Mouse (Mus musculus): ENCODE measurements at regions not wholly inside any gene's neighbourhood (a gene's known extent, or its start where the extent isn't known, plus 50 kb on each side); places are given as distances from the start of the nearest gene placed in this dataset.

DNA sequence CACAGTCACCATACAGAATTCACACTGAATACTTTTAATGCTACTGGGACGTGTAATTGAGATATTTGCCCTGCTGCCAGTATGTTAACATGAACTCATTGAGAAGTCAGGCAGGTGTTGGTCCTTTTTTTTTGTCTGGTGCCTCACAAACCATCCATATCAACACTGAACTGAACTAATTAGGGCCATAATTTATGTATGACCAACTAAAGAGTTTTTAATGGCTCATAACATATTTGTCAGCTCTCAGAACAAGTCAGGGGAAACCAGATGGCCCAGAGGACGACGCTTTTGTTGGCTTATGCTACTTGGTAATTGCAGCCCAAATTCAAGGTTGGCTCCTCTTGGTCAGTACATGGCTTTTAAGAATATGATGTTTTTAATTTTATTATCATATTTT is 353.3 kb upstream of the Tom1l1 start:
- no peaks in the 10 kb centered on the region for H3K36me3 ChIP-seq (ENCODE audit: insufficient read depth, low read length)
- H3K27me3 ChIP-seq (ENCODE audit: insufficient read depth, low read length) = no peaks in the 10 kb centered on the region
- no peaks in the 10 kb centered on the region for H3K9me3 ChIP-seq (ENCODE audit: low read length)
- TF ChIP-seq NANOG (IDR thresholded peaks at IDR 0.05; ENCODE audit: borderline replicate concordance, low read length) (no peak), CTCF (conservative IDR thresholded peaks at IDR 0.05; ENCODE audit: low read length) (no peak), POU5F1 (IDR thresholded peaks at IDR 0.05; ENCODE audit: borderline replicate concordance, low read length) (no peak)
- no peak overlapping the region for H3K4me3 ChIP-seq (replicated peaks; ENCODE audit: low read length)
- H3K4me1 ChIP-seq (replicated peaks; ENCODE audit: low read depth, low read length) = no peaks in the 10 kb centered on the region

Measured in E14TG2a.4 (cell line).